Mouse (Mus musculus) lung, embryonic 16.5 days (tissue): ENCODE data around the gene Fcgrt. TPM values are rescaled to one million over a fixed set of nuclear protein-coding genes. Genes with fewer than 3 reads are reported as not detected.

Experiments used
- ATAC-seq: fragments of 200-750 bp; cut with Nextera tagmentation; 2 replicates; pipeline ENCODE4 v1.8.0; 2017; ENCODE audit warnings: low read depth, mild to moderate bottlenecking, moderate library complexity
- H3K27ac ChIP-seq: fragments of 300-500 bp; sonication (generic); 2 replicates; pipeline ENCODE4 v1.5.1; 2014; ENCODE audit warnings: mild to moderate bottlenecking, control low read depth, low read length
- H3K27me3 ChIP-seq: fragments of 300-500 bp; sonication (generic); 2 replicates; pipeline ENCODE4 v1.6.1; 2014; ENCODE audit warnings: low read depth, low read length, mixed read lengths; ENCODE audit not compliant: control insufficient read depth, insufficient read depth
- H3K36me3 ChIP-seq: fragments of 300-500 bp; sonication (generic); 2 replicates; pipeline ENCODE4 v1.6.1; 2014; ENCODE audit warnings: low read length; ENCODE audit not compliant: control insufficient read depth, insufficient read depth
- H3K4me1 ChIP-seq: fragments of 300-500 bp; sonication (generic); replicated peaks from 2 replicates; pipeline ENCODE4 v1.6.1; 2014; ENCODE audit warnings: low read length, mixed read lengths; ENCODE audit not compliant: control insufficient read depth, insufficient read depth
- H3K4me2 ChIP-seq: fragments of 300-500 bp; sonication (generic); 2 replicates; pipeline ENCODE4 v1.6.1; 2014; ENCODE audit warnings: low read depth, low read length, control low read depth
- H3K4me3 ChIP-seq: fragments of 300-500 bp; sonication (generic); 2 replicates; pipeline ENCODE4 v1.5.1; 2014; ENCODE audit warnings: mild to moderate bottlenecking, low read length, control low read depth
- H3K9ac ChIP-seq: fragments of 300-500 bp; sonication (generic); 2 replicates; pipeline ENCODE4 v1.6.1; 2014; ENCODE audit warnings: low read length, control low read depth
- H3K9me3 ChIP-seq: fragments of 300-500 bp; sonication (generic); 2 replicates; pipeline ENCODE4 v1.6.1; 2016; ENCODE audit warnings: low read length; ENCODE audit not compliant: control insufficient read depth
- WGBS: fragments of 180-500 bp; shearing (Covaris S2); extraction: QIAGEN DNeasy Blood & Tissue Kit; methylation state at CpG from one replicate; pipeline ENCODE4 v1.1.7; 2014; 5-methylcytosine and 5-hydroxymethylcytosine counted together
- polyA plus RNA-seq: library from polyadenylated mRNA; unstranded; fragments of >200 nt; fragmentation: Nextera tagmentation; extraction: Ambion mirVana; gene quantifications from 2 replicates; pipeline ENCODE4 v1.2.1, GENCODE M21; 2015

Fcgrt gene
- polyA plus RNA-seq, 1 experiment from 2014 or later, result 93.7 TPM

GRCm38 (mm10) chr7:45134544-45135026, 30.9 kb upstream of the Fcgrt start:
- H3K27ac ChIP-seq, result no peak overlapping the region
- H3K36me3 ChIP-seq, result no peaks in the 10 kb centered on the region
- ATAC-seq, result 0 out of 2 replicates have a peak, but pooled peaks have one; percentile 16
- H3K27me3 ChIP-seq, result no peaks in the 10 kb centered on the region
- peaks cover 5% of the 10 kb centered on the region for H3K4me1 ChIP-seq
- WGBS, result 8% methylated on average over 12 of the region's 12 CpGs
- H3K4me3 ChIP-seq, result no peak overlapping the region
- H3K9me3 ChIP-seq, result no peaks in the 10 kb centered on the region
- no peak overlapping the region for H3K4me2 ChIP-seq
- no peak overlapping the region for H3K9ac ChIP-seq

- no peak for ATAC-seq
- H3K27me3 ChIP-seq, result no peaks in the 10 kb centered on the region
- no peak overlapping the region for H3K9ac ChIP-seq
- H3K36me3 ChIP-seq, result no peaks in the 10 kb centered on the region
- 73% methylated on average over 8 of the region's 8 CpGs for WGBS
- H3K4me1 ChIP-seq, result peaks cover 6% of the 10 kb centered on the region
- no peak overlapping the region for H3K4me3 ChIP-seq
- H3K9me3 ChIP-seq, result no peaks in the 10 kb centered on the region
- no peak overlapping the region for H3K4me2 ChIP-seq
- no peak overlapping the region for H3K27ac ChIP-seq
Measured at GRCm38 (mm10) chr7:45133446-45134159, 30.0 kb upstream of the Fcgrt start.

- peak overlapping the region; percentile 20; the same call in 1 of the 2 replicates for H3K9ac ChIP-seq
- 68% methylated on average over 11 of the region's 11 CpGs for WGBS
- no peaks in the 10 kb centered on the region for H3K27me3 ChIP-seq
- H3K4me2 ChIP-seq, result no peak overlapping the region
- H3K4me1 ChIP-seq, result peaks cover 11% of the 10 kb centered on the region
- H3K9me3 ChIP-seq, result no peaks in the 10 kb centered on the region
- H3K4me3 ChIP-seq, result no peak overlapping the region
- no peak overlapping the region for H3K27ac ChIP-seq
- H3K36me3 ChIP-seq, result peaks cover 5% of the 10 kb centered on the region
- no peak for ATAC-seq
Measured at GRCm38 (mm10) chr7:45131850-45132249, 28.2 kb upstream of the Fcgrt start.

GRCm38 (mm10) chr7:45129776-45130512, 26.3 kb upstream of the Fcgrt start:
- Histone ChIP-seq H3K36me3 (peaks cover 24% of the 10 kb centered on the region), H3K27me3 (no peaks in the 10 kb centered on the region), H3K4me1 (peaks cover 26% of the 10 kb centered on the region), H3K27ac (peak overlapping the region; percentile 90), H3K4me2 (peak overlapping the region; percentile 73), H3K9ac (peak overlapping the region; percentile 80), H3K9me3 (no peaks in the 10 kb centered on the region), H3K4me3 (peak overlapping the region; percentile 61)
- no peak for ATAC-seq
- WGBS, result 54% methylated on average over 15 of the region's 15 CpGs

- peaks cover 30% of the 10 kb centered on the region for H3K4me1 ChIP-seq
- 2% methylated on average over 17 of the region's 17 CpGs for WGBS
- peak overlapping the region; percentile 73 for H3K4me2 ChIP-seq
- ATAC-seq, result no peak
- peak overlapping the region; percentile 80 for H3K9ac ChIP-seq
- peaks cover 26% of the 10 kb centered on the region for H3K36me3 ChIP-seq
- no peaks in the 10 kb centered on the region for H3K9me3 ChIP-seq
- peak overlapping the region; percentile 61 for H3K4me3 ChIP-seq
- H3K27ac ChIP-seq, result peak overlapping the region; percentile 90
- H3K27me3 ChIP-seq, result no peaks in the 10 kb centered on the region
Measured at GRCm38 (mm10) chr7:45129318-45129717, 25.7 kb upstream of the Fcgrt start.

- Histone ChIP-seq H3K9ac (peak within 1 kb of the TSS; percentile 97), H3K27me3 (no peaks in the 10 kb centered on the region), H3K36me3 (peaks cover 26% of the 10 kb centered on the region), H3K4me1 (peaks cover 30% of the 10 kb centered on the region), H3K4me3 (peak within 1 kb of the TSS; percentile 78), H3K4me2 (peak within 1 kb of the TSS; percentile 96), H3K9me3 (no peaks in the 10 kb centered on the region), H3K27ac (peak within 1 kb of the TSS; percentile 90)
- ATAC-seq, result peak; percentile 94
- WGBS, result 0% methylated on average over 48 of the region's 48 CpGs
Measured at GRCm38 (mm10) chr7:45128624-45129246, 25.1 kb upstream of the Fcgrt start, which contains the start of gene Rpl13a. Gene Rpl13a (minus strand): TSS chr7:45128761.

GRCm38 (mm10) chr7:45127700-45128224, 24.1 kb upstream of the Fcgrt start:
- Histone ChIP-seq H3K27me3 (no peaks in the 10 kb centered on the region), H3K4me3 (peak overlapping the region; percentile 78), H3K9ac (peak overlapping the region; percentile 97), H3K4me1 (peaks cover 35% of the 10 kb centered on the region), H3K36me3 (peaks cover 31% of the 10 kb centered on the region), H3K27ac (peak overlapping the region; percentile 83), H3K9me3 (no peaks in the 10 kb centered on the region), H3K4me2 (peak overlapping the region; percentile 96)
- WGBS, result 2% methylated on average over 6 of the region's 6 CpGs
- ATAC-seq, result no peak

- Histone ChIP-seq H3K27me3 (no peaks in the 10 kb centered on the region), H3K27ac (peak overlapping the region; percentile 83), H3K36me3 (peaks cover 38% of the 10 kb centered on the region), H3K4me3 (peak overlapping the region; percentile 78), H3K9me3 (no peaks in the 10 kb centered on the region), H3K4me2 (peak overlapping the region; percentile 96), H3K9ac (peak overlapping the region; percentile 97), H3K4me1 (peaks cover 39% of the 10 kb centered on the region)
- ATAC-seq, result no peak
- 16% methylated on average over 21 of the region's 21 CpGs for WGBS
Measured at GRCm38 (mm10) chr7:45126844-45127699, 23.4 kb upstream of the Fcgrt start.
